18 mouse cellular contexts compared by ENCODE assay signal in genomic region chr13:55022256-55022655, GRCm38 (mm10). TPM values are rescaled to one million over a fixed set of nuclear protein-coding genes. Genes with fewer than 3 reads are reported as not detected.
DNase-seq lines count a peak whose midpoint lies in the region; TF ChIP-seq lines count a peak whose summit lies in the region.
"Had no signal": no experiment of that assay in that cellular context is flagged by ENCODE, and none has a peak within 500 bp of the region (broad histone marks: within the 10 kb centered on the region; RNA-seq: fewer than 3 reads in every experiment).

No protein-coding gene starts in this region.

- H3K4me3 ChIP-seq in lung, adult 2 months (replicated peaks; ENCODE audit: extremely low read depth, low read depth, low read length): peak overlapping the region; percentile 9
- H3K4me3 ChIP-seq in macrophage (ENCODE audit: inconsistent target): peak overlapping the region; percentile 21
- H3K4me3 ChIP-seq: embryonic facial prominence, embryonic 10.5 days; heart, embryonic 15.5 days; hindbrain, embryonic 15.5 days; limb, embryonic 13.5 days had no signal

- DNase-seq in adrenal gland, adult 2 months: peak; percentile 15
- no peak for DNase-seq in adrenal gland, adult 18-20 months (ENCODE audit: low spot score in 2 of 2)
- no peak for DNase-seq in lung, adult 2 months
- DNase-seq in lung, postnatal 10 days: no peak
- peak; percentile 50 for DNase-seq in R1 (ENCODE audit: low read depth, low spot score)
- DNase-seq in retina, postnatal 1 day: no peak
- no peak for DNase-seq in thymus, postnatal 0 days (ENCODE audit: low spot score)
- DNase-seq: cerebellum, adult 11-12 months; cerebellum, postnatal 36 days; heart, postnatal 4 days; kidney, postnatal 10 days; right cerebral cortex, postnatal 4 days; thymus, postnatal 25 days had no signal

- H3K79me2 ChIP-seq in macrophage (ENCODE audit: inconsistent target): peaks cover 27% of the 10 kb centered on the region

- H3K36me3 ChIP-seq in macrophage (ENCODE audit: inconsistent target): peaks cover 6% of the 10 kb centered on the region; the same call in 1 of the 2 replicates
- H3K36me3 ChIP-seq: heart, embryonic 15.5 days; hindbrain, embryonic 15.5 days had no signal

- H3K4me1 ChIP-seq in lung, adult 2 months (ENCODE audit: control insufficient read depth, insufficient read depth, low read length): 0 out of 2 replicates have a peak, but pooled peaks cover 3% of the 10 kb centered on the region
- H3K4me1 ChIP-seq: hindbrain, embryonic 15.5 days; limb, embryonic 13.5 days had no signal

- 70% methylated on average over 4 of the region's 4 CpGs for WGBS in lung, adult 2 months
- 47% methylated on average over 4 of the region's 4 CpGs for WGBS in macrophage (ENCODE audit: missing documents)

- no peak for TF ChIP-seq POLR2A in lung, adult 2 months (IDR thresholded peaks at IDR 0.05; ENCODE audit: borderline replicate concordance, extremely low read depth, low read depth, low read length)

- peak overlapping the region; percentile 96 for H3K27ac ChIP-seq in macrophage
- H3K27ac ChIP-seq: embryonic facial prominence, embryonic 10.5 days; heart, embryonic 15.5 days; hindbrain, embryonic 15.5 days; limb, embryonic 13.5 days had no signal

- no peak for TF ChIP-seq CTCF in lung, adult 2 months (IDR thresholded peaks at IDR 0.05; ENCODE audit: insufficient read depth, low read length)

RNA-seq across cellular contexts. Expression of gene Hk3, which starts 1.1 kb away (rescaled TPM):
- total RNA-seq in adrenal gland, adult 2 months (2021): 1 to 10 TPM; 1.2 to 2.5 TPM
- polyA plus RNA-seq in adrenal gland, adult 2 months (2012; rRNA removed): 1.7 and 1.9 TPM in 2 replicates
- 1 to 10 TPM; 1.1 to 2.6 TPM for total RNA-seq in adrenal gland, adult 18-20 months (2021)
- polyA plus RNA-seq in lung, adult 2 months (2012; rRNA removed): 3.4 and 5.2 TPM in 2 replicates
- total RNA-seq in macrophage (2018; cell fraction: chromatin; rRNA removed): 1,000 to 10,000 TPM in 15 of 26 experiments, 100 to 1,000 TPM in 11; 632 to 1,383 (median 1,103) TPM
- 100 to 1,000 TPM; 185 to 535 (median 280) TPM for total RNA-seq in macrophage (2018; cell fraction: cytosol; rRNA removed)
- 1,000 to 10,000 TPM in 7 of 26 experiments, 100 to 1,000 TPM in 19; 433 to 1,265 (median 671) TPM for total RNA-seq in macrophage (2018; cell fraction: nucleus; rRNA removed)
- polyA plus RNA-seq in macrophage (2018): 180 to 276 TPM (median 182 TPM) in 3 replicates
- polyA plus RNA-seq in thymus, postnatal 0 days (2015; fragmentation: Nextera tagmentation; extraction: Ambion mirVana): 0.81 and 0.96 TPM in 2 replicates

Comparison
In these comparisons a context has a peak if more than half of its experiments do, and no peak if none do; other contexts are left out.
1. DNase-seq: peak in adrenal gland, adult 2 months (single experiment) and R1 (single experiment); none in adrenal gland, adult 18-20 months (0 of 2), lung, adult 2 months (single experiment), lung, postnatal 10 days (single experiment), retina, postnatal 1 day (single experiment) and thymus, postnatal 0 days (single experiment).
2. RNA of gene Hk3, which starts 1.1 kb away (polyA plus RNA-seq): 180 to 276 TPM in macrophage; 3.4 to 5.2 TPM in lung, adult 2 months, 1.7 to 1.9 TPM in adrenal gland, adult 2 months and 0.81 to 0.96 TPM in thymus, postnatal 0 days; every median in the first group is over 10 times any median in the second.